Mouse (Mus musculus): ENCODE measurements around the gene Sf1.

The Sf1 gene

GRCm38 (mm10) chr19:6346023-6346422, 17.5 kb upstream of the Sf1 start:
- peaks cover 63% of the 10 kb centered on the region for H3K36me3 ChIP-seq (ENCODE audit: insufficient read depth, low read length)
- TF ChIP-seq NANOG (IDR thresholded peaks at IDR 0.05; ENCODE audit: borderline replicate concordance, low read length): no peak
- no peak for TF ChIP-seq CTCF (conservative IDR thresholded peaks at IDR 0.05; ENCODE audit: low read length)
- no peak for TF ChIP-seq POU5F1 (IDR thresholded peaks at IDR 0.05; ENCODE audit: borderline replicate concordance, low read length)

GRCm38 (mm10) chr19:6346661-6347060, 16.8 kb upstream of the Sf1 start:
- no peak for TF ChIP-seq POU5F1 (IDR thresholded peaks at IDR 0.05; ENCODE audit: borderline replicate concordance, low read length)
- TF ChIP-seq NANOG (IDR thresholded peaks at IDR 0.05; ENCODE audit: borderline replicate concordance, low read length): no peak
- no peak for TF ChIP-seq CTCF (conservative IDR thresholded peaks at IDR 0.05; ENCODE audit: low read length)
- Histone ChIP-seq H3K9me3 (ENCODE audit: low read length) (no peaks in the 10 kb centered on the region), H3K27me3 (ENCODE audit: insufficient read depth, low read length) (peaks cover 10% of the 10 kb centered on the region; the same call in 1 of the 2 replicates), H3K4me1 (replicated peaks; ENCODE audit: low read depth, low read length) (peaks cover 67% of the 10 kb centered on the region), H3K4me3 (replicated peaks; ENCODE audit: low read length) (peak overlapping the region; percentile 13; the same call in 1 of the 2 replicates), H3K36me3 (ENCODE audit: insufficient read depth, low read length) (peaks cover 63% of the 10 kb centered on the region)

More at GRCm38 (mm10) chr19:6346023-6346422, 17.5 kb upstream of the Sf1 start:
- Histone ChIP-seq H3K4me3 (replicated peaks; ENCODE audit: low read length) (0 out of 2 replicates have a peak overlapping the region, but pooled peaks have one; percentile 13), H3K4me1 (replicated peaks; ENCODE audit: low read depth, low read length) (peaks cover 65% of the 10 kb centered on the region), H3K27me3 (ENCODE audit: insufficient read depth, low read length) (peaks cover 14% of the 10 kb centered on the region; the same call in 1 of the 2 replicates), H3K9me3 (ENCODE audit: low read length) (no peaks in the 10 kb centered on the region)

- Histone ChIP-seq H3K9me3 (ENCODE audit: low read length) (no peaks in the 10 kb centered on the region), H3K27me3 (ENCODE audit: insufficient read depth, low read length) (peaks cover under 1% of the 10 kb centered on the region; the same call in 1 of the 2 replicates), H3K4me1 (replicated peaks; ENCODE audit: low read depth, low read length) (peaks cover 58% of the 10 kb centered on the region), H3K4me3 (replicated peaks; ENCODE audit: low read length) (no peak overlapping the region), H3K36me3 (ENCODE audit: insufficient read depth, low read length) (peaks cover 67% of the 10 kb centered on the region)
- TF ChIP-seq CTCF (conservative IDR thresholded peaks at IDR 0.05; ENCODE audit: low read length): no peak
- no peak for TF ChIP-seq NANOG (IDR thresholded peaks at IDR 0.05; ENCODE audit: borderline replicate concordance, low read length)
- TF ChIP-seq POU5F1 (IDR thresholded peaks at IDR 0.05; ENCODE audit: borderline replicate concordance, low read length): no peak
Measured at GRCm38 (mm10) chr19:6347615-6348014, 15.9 kb upstream of the Sf1 start.

GRCm38 (mm10) chr19:6348717-6349116, 14.8 kb upstream of the Sf1 start:
- Histone ChIP-seq H3K9me3 (ENCODE audit: low read length) (no peaks in the 10 kb centered on the region), H3K27me3 (ENCODE audit: insufficient read depth, low read length) (no peaks in the 10 kb centered on the region), H3K4me1 (replicated peaks; ENCODE audit: low read depth, low read length) (peaks cover 48% of the 10 kb centered on the region), H3K36me3 (ENCODE audit: insufficient read depth, low read length) (peaks cover 70% of the 10 kb centered on the region), H3K4me3 (replicated peaks; ENCODE audit: low read length) (no peak overlapping the region)
- TF ChIP-seq NANOG (IDR thresholded peaks at IDR 0.05; ENCODE audit: borderline replicate concordance, low read length): no peak
- TF ChIP-seq POU5F1 (IDR thresholded peaks at IDR 0.05; ENCODE audit: borderline replicate concordance, low read length): no peak
- TF ChIP-seq CTCF (conservative IDR thresholded peaks at IDR 0.05; ENCODE audit: low read length): no peak

- Histone ChIP-seq H3K36me3 (ENCODE audit: insufficient read depth, low read length) (peaks cover 70% of the 10 kb centered on the region), H3K4me3 (replicated peaks; ENCODE audit: low read length) (no peak overlapping the region), H3K9me3 (ENCODE audit: low read length) (no peaks in the 10 kb centered on the region), H3K27me3 (ENCODE audit: insufficient read depth, low read length) (no peaks in the 10 kb centered on the region), H3K4me1 (replicated peaks; ENCODE audit: low read depth, low read length) (peaks cover 44% of the 10 kb centered on the region)
- no peak for TF ChIP-seq NANOG (IDR thresholded peaks at IDR 0.05; ENCODE audit: borderline replicate concordance, low read length)
Measured at GRCm38 (mm10) chr19:6349215-6349983, 14.1 kb upstream of the Sf1 start.

- no peaks in the 10 kb centered on the region for H3K27me3 ChIP-seq (ENCODE audit: insufficient read depth, low read length)
- H3K4me1 ChIP-seq (replicated peaks; ENCODE audit: low read depth, low read length): peaks cover 32% of the 10 kb centered on the region
- H3K9me3 ChIP-seq (ENCODE audit: low read length): no peaks in the 10 kb centered on the region
- H3K4me3 ChIP-seq (replicated peaks; ENCODE audit: low read length): no peak overlapping the region
- H3K36me3 ChIP-seq (ENCODE audit: insufficient read depth, low read length): peaks cover 56% of the 10 kb centered on the region
- TF ChIP-seq CTCF (conservative IDR thresholded peaks at IDR 0.05; ENCODE audit: low read length) (no peak), NANOG (IDR thresholded peaks at IDR 0.05; ENCODE audit: borderline replicate concordance, low read length) (no peak), POU5F1 (IDR thresholded peaks at IDR 0.05; ENCODE audit: borderline replicate concordance, low read length) (no peak)
Measured at GRCm38 (mm10) chr19:6351431-6352106, 11.9 kb upstream of the Sf1 start.

- H3K4me1 ChIP-seq (replicated peaks; ENCODE audit: low read depth, low read length): peaks cover 27% of the 10 kb centered on the region
- H3K36me3 ChIP-seq (ENCODE audit: insufficient read depth, low read length): peaks cover 50% of the 10 kb centered on the region
- no peaks in the 10 kb centered on the region for H3K9me3 ChIP-seq (ENCODE audit: low read length)
- no peak for TF ChIP-seq NANOG (IDR thresholded peaks at IDR 0.05; ENCODE audit: borderline replicate concordance, low read length)
- TF ChIP-seq POU5F1 (IDR thresholded peaks at IDR 0.05; ENCODE audit: borderline replicate concordance, low read length): no peak
- TF ChIP-seq CTCF (conservative IDR thresholded peaks at IDR 0.05; ENCODE audit: low read length): no peak
- no peak overlapping the region for H3K4me3 ChIP-seq (replicated peaks; ENCODE audit: low read length)
- H3K27me3 ChIP-seq (ENCODE audit: insufficient read depth, low read length): no peaks in the 10 kb centered on the region
Measured at GRCm38 (mm10) chr19:6352107-6352505, 11.4 kb upstream of the Sf1 start.

- H3K4me1 ChIP-seq (replicated peaks; ENCODE audit: low read depth, low read length): peaks cover 14% of the 10 kb centered on the region
- H3K36me3 ChIP-seq (ENCODE audit: insufficient read depth, low read length): peaks cover 40% of the 10 kb centered on the region
- TF ChIP-seq POU5F1 (IDR thresholded peaks at IDR 0.05; ENCODE audit: borderline replicate concordance, low read length): no peak
- no peak for TF ChIP-seq NANOG (IDR thresholded peaks at IDR 0.05; ENCODE audit: borderline replicate concordance, low read length)
- TF ChIP-seq CTCF (conservative IDR thresholded peaks at IDR 0.05; ENCODE audit: low read length): no peak
- H3K27me3 ChIP-seq (ENCODE audit: insufficient read depth, low read length): no peaks in the 10 kb centered on the region
- no peak overlapping the region for H3K4me3 ChIP-seq (replicated peaks; ENCODE audit: low read length)
- no peaks in the 10 kb centered on the region for H3K9me3 ChIP-seq (ENCODE audit: low read length)
Measured at GRCm38 (mm10) chr19:6354030-6354429, 9.5 kb upstream of the Sf1 start.
